Mouse (Mus musculus) adrenal gland, postnatal 4 days (tissue): ENCODE data around the gene Zfp990. TPM values are rescaled to one million over a fixed set of nuclear protein-coding genes. Genes with fewer than 3 reads are reported as not detected.
"Not testable (repeated sequence)": the region's sequence is repeated elsewhere in the genome, so short reads cannot be mapped to it uniquely, and the experiment has no call there.

Experiments
- DNase-seq, 2 experiments: peaks; one replicate each; pipeline ENCODE4 v3.0.0; 2021 to 2022; ENCODE audit warnings: low spot score in 2 of 2, mixed read lengths in 2 of 2
- total RNA-seq, 2 experiments: library from RNA; stranded (reverse); gene quantifications; 2 replicates each; pipeline ENCODE4 v1.2.3; 2021

The Zfp990 gene
- total RNA-seq, 2 experiments from 2014 or later = 2.7 to 3.4 TPM

GRCm38 (mm10) chr4:145585078-145585477 lies 74.5 kb downstream of the Zfp990 start, which contains the start of gene Gm13212:
Gene Gm13212, plus strand, starts transcription at chr4:145585166.
- DNase-seq = not testable (repeated sequence)

GRCm38 (mm10) chr4:145586046-145586445 lies 75.5 kb downstream of the Zfp990 start:
- DNase-seq = not testable (repeated sequence)

Other genes with a start within 250 kb of the Zfp990 start
- gene Tnfrsf8, start 195.6 kb upstream of the Zfp990 start, total RNA-seq = under 1 TPM; 0.22 to 0.34 TPM
- gene Gm13212, start 74.4 kb downstream of the Zfp990 start, total RNA-seq = 1 to 10 TPM; 6.2 to 7.8 TPM
- gene Zfp980, start 159.9 kb downstream of the Zfp990 start, total RNA-seq = under 1 TPM; 0.14 to 0.34 TPM